Mouse (Mus musculus): ENCODE data around the gene Cand1. TPM values are rescaled to one million over a fixed set of nuclear protein-coding genes. Genes with fewer than 3 reads are reported as not detected.

Cand1 gene
- polyA plus RNA-seq, 1 experiment = 29.4 TPM

DNA sequence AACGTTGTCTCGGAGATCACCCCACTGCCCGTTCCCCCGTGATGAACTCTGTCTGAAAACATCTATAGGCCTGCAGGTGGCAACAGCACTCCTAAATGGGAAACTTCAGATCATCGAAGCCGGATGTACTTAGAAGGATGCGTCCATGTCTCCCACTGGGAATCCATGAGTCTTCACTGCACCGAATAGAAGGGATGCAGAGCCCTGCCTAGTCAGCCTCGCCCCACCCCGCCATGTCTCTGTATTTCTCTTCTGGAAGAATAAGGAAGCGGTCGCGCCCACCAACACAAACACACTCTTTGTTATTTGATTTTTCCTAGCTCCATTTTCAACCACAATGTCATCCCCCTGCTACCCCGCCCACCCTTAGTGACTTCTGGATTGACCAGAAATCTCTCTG is 4.3 kb upstream of the Cand1 start:
- TF ChIP-seq POLR2A (IDR thresholded peaks at IDR 0.05; ENCODE audit: borderline replicate concordance, extremely low read depth, low read depth, low read length) (no peak), CTCF (IDR thresholded peaks at IDR 0.05; ENCODE audit: insufficient read depth, low read length) (no peak)
- WGBS = 78% methylated on average over 14 of the region's 14 CpGs
- 0 out of 2 replicates have a peak, but pooled peaks cover 2% of the 10 kb centered on the region for H3K4me1 ChIP-seq (ENCODE audit: control insufficient read depth, insufficient read depth, low read length)
- H3K4me3 ChIP-seq (replicated peaks; ENCODE audit: extremely low read depth, low read depth, low read length) = no peak overlapping the region
- no peak for DNase-seq

DNA sequence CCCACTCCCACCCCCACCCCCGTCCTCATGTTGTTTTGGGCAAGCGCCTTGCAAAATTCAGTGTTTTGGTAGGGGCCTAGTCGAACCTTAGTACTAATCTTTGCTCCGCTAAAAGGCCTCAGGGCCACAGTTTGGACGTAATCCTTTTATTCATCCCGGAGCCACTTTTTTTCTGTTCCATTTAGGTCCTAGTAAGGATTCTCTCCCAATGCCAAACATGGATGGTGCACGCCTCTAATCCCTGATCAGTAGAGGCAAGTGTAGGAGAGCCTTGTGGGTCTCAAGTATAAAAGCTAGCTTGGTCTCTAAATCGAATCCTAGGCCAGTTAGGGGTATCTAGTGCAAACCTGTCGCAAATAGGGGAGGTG is 851 bp upstream of the Cand1 start:
- TF ChIP-seq CTCF (IDR thresholded peaks at IDR 0.05; ENCODE audit: insufficient read depth, low read length) = no peak
- no peak for TF ChIP-seq POLR2A (IDR thresholded peaks at IDR 0.05; ENCODE audit: borderline replicate concordance, extremely low read depth, low read depth, low read length)
- H3K4me3 ChIP-seq (replicated peaks; ENCODE audit: extremely low read depth, low read depth, low read length) = peak overlapping the region; percentile 56
- WGBS = 5% methylated on average over 9 of the region's 9 CpGs
- peaks cover 2% of the 10 kb centered on the region; the same call in 1 of the 2 replicates for H3K4me1 ChIP-seq (ENCODE audit: control insufficient read depth, insufficient read depth, low read length)
- DNase-seq = no peak

DNA sequence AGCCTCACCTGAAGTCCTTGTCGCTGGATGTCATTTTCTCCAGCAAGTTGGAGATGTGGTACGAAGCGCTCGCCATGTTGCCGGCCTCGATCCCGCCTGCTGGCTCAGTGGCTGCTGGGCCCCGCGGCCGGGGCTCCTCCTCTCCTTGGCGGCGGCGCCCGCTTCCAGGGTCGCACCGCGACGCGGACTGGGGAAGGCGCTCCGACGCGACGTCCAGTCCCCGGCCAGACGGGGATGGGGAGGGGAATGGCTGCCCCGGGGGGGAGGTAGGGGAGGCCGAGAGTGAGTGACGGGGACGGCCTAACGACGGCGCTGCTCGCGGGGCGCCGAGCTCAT is 254 bp downstream of the Cand1 start:
- H3K4me1 ChIP-seq (ENCODE audit: control insufficient read depth, insufficient read depth, low read length) = peaks cover 2% of the 10 kb centered on the region; the same call in 1 of the 2 replicates
- no peak for TF ChIP-seq CTCF (IDR thresholded peaks at IDR 0.05; ENCODE audit: insufficient read depth, low read length)
- no peak for TF ChIP-seq POLR2A (IDR thresholded peaks at IDR 0.05; ENCODE audit: borderline replicate concordance, extremely low read depth, low read depth, low read length)
- DNase-seq = no peak
- WGBS = under 1% methylated on average over 32 of the region's 37 CpGs
- peak overlapping the region; percentile 86 for H3K4me3 ChIP-seq (replicated peaks; ENCODE audit: extremely low read depth, low read depth, low read length)

DNA sequence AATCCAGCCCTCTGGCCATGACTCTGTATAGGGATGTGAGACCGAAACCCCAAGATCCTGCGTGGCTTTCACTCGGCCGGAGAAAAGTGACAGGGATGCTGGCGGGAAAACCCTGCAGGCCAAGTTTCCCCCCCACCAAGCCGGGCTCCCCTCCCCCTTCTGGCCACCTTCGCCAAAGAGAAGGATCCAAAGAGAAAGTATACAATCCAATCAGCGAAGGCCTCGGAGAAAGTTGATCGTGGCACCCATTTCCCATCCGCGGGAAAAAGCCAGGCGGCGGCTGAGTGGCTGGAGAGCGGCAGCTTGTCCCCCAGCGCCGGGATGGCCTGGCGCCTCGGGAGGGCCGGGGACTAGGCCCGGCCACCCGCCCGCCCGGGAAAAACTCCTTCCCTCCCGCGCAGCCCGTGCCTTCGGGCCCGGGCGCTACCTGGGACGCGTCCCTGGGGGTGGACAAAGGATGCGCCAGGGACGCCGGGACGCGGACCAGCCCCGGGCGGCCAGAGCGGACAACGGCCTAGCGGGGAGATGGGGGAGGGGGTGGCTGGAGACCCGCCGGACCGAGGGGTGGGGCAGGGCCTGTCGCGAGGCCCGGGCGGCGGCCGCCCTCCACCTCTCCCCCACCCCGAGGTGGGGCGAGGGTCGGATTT is 747 bp downstream of the Cand1 start:
- no peak for TF ChIP-seq POLR2A (IDR thresholded peaks at IDR 0.05; ENCODE audit: borderline replicate concordance, extremely low read depth, low read depth, low read length)
- H3K4me3 ChIP-seq (replicated peaks; ENCODE audit: extremely low read depth, low read depth, low read length) = peak overlapping the region; percentile 86
- H3K4me1 ChIP-seq (ENCODE audit: control insufficient read depth, insufficient read depth, low read length) = peaks cover 2% of the 10 kb centered on the region; the same call in 1 of the 2 replicates
- DNase-seq = peak; percentile 52
- WGBS = 0% methylated on average over 52 of the region's 54 CpGs

DNA sequence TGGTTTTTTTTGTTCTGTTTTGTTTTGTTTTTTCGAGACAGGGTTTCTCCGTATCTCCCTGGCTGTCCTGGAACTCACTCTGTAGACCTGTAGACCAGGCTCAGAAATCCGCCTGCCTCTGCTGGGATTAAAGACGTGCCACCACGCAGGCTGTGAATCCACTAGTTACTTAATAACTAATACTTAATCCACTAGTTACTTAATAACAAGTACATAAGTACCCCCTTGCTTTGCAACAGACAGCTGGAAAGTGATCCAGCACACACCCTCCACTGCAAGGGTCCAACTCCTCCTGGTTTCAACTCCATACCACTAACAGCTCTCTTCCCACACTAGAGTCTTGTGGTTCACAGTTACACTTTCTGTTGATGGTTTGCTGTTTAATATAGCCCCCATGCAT is 8.3 kb downstream of the Cand1 start:
- DNase-seq = no peak
- Histone ChIP-seq H3K4me3 (replicated peaks; ENCODE audit: extremely low read depth, low read depth, low read length) (no peak overlapping the region), H3K4me1 (ENCODE audit: control insufficient read depth, insufficient read depth, low read length) (peaks cover 8% of the 10 kb centered on the region)
- no peak for TF ChIP-seq CTCF (IDR thresholded peaks at IDR 0.05; ENCODE audit: insufficient read depth, low read length)
- TF ChIP-seq POLR2A (IDR thresholded peaks at IDR 0.05; ENCODE audit: borderline replicate concordance, extremely low read depth, low read depth, low read length) = no peak
- WGBS = 78% methylated on average over 5 of the region's 5 CpGs

- TF ChIP-seq POLR2A (IDR thresholded peaks at IDR 0.05; ENCODE audit: borderline replicate concordance, extremely low read depth, low read depth, low read length) (no peak), CTCF (IDR thresholded peaks at IDR 0.05; ENCODE audit: insufficient read depth, low read length) (no peak)
- Histone ChIP-seq H3K4me1 (ENCODE audit: control insufficient read depth, insufficient read depth, low read length) (peaks cover 8% of the 10 kb centered on the region), H3K4me3 (replicated peaks; ENCODE audit: extremely low read depth, low read depth, low read length) (no peak overlapping the region)
- DNase-seq = no peak
- 75% methylated on average over 4 of the region's 4 CpGs for WGBS
These were observed 9.2 kb downstream of the Cand1 start for GRCm38 (mm10) chr10:119230703-119231102.

DNA sequence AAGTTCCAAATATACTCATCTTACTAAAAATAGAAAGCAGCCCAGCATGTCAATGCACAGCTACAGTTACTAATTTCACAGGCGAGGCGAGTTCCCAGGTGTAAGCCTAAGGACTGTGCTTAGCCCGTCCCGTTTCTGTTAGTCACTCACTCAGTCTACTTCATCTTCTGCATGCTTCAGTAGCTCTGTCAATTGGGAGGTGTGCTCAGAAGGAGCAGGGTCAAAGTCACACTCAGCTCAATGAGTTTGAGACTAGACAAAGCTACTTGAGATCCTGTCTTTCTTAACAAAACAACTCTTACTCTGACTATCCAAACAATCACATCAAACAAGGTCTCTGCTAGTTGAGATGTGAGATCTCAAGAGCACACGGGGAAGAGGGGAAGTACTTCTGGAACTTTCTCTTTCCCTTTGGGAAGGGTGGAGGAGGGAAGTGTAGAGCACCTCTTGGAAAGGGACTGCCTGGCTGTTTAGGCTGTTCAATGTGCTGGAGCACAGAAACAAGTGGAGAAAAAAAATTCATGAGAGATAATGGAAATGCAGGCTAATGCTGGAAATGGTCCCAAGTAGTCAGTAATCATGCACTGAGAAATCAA is 9.7 kb downstream of the Cand1 start:
- Histone ChIP-seq H3K4me3 (replicated peaks; ENCODE audit: extremely low read depth, low read depth, low read length) (no peak overlapping the region), H3K4me1 (ENCODE audit: control insufficient read depth, insufficient read depth, low read length) (peaks cover 8% of the 10 kb centered on the region)
- no peak for DNase-seq
- 46% methylated on average over 5 of the region's 5 CpGs for WGBS
- TF ChIP-seq POLR2A (IDR thresholded peaks at IDR 0.05; ENCODE audit: borderline replicate concordance, extremely low read depth, low read depth, low read length) (no peak), CTCF (IDR thresholded peaks at IDR 0.05; ENCODE audit: insufficient read depth, low read length) (no peak)

GRCm38 (mm10) chr10:119223686-119224085 is 16.2 kb downstream of the Cand1 start:
- Histone ChIP-seq H3K4me3 (replicated peaks; ENCODE audit: extremely low read depth, low read depth, low read length) (no peak overlapping the region), H3K4me1 (ENCODE audit: control insufficient read depth, insufficient read depth, low read length) (peaks cover 4% of the 10 kb centered on the region; the same call in 1 of the 2 replicates)
- WGBS = 80% methylated on average over 4 of the region's 4 CpGs
- TF ChIP-seq POLR2A (IDR thresholded peaks at IDR 0.05; ENCODE audit: borderline replicate concordance, extremely low read depth, low read depth, low read length) (no peak), CTCF (IDR thresholded peaks at IDR 0.05; ENCODE audit: insufficient read depth, low read length) (no peak)
- DNase-seq = no peak

DNA sequence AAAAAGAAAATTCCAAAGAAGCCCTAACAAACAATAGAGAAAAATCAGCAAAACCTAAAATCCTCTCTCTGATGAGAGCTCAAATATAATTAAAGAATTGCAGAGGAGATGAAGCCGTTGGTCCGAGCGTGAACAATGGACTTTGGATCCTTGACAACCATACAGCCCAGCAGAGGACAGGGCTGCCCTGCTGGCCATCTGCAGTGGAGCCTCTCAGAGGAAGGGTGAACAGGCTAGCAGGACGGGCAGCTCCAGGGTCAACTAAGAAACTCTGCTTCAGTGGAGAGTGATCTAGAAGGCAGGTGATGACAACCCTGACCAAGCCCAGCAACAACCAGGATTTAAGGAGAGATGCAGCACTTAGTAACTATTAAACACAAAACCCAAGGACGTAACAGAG is 18.2 kb downstream of the Cand1 start:
- DNase-seq = no peak
- no peak for TF ChIP-seq CTCF (IDR thresholded peaks at IDR 0.05; ENCODE audit: insufficient read depth, low read length)
- no peak for TF ChIP-seq POLR2A (IDR thresholded peaks at IDR 0.05; ENCODE audit: borderline replicate concordance, extremely low read depth, low read depth, low read length)
- no peak overlapping the region for H3K4me3 ChIP-seq (replicated peaks; ENCODE audit: extremely low read depth, low read depth, low read length)
- peaks cover 4% of the 10 kb centered on the region; the same call in 1 of the 2 replicates for H3K4me1 ChIP-seq (ENCODE audit: control insufficient read depth, insufficient read depth, low read length)
- 52% methylated on average over 5 of the region's 5 CpGs for WGBS

GRCm38 (mm10) chr10:119219415-119219814 is 20.4 kb downstream of the Cand1 start:
- Histone ChIP-seq H3K4me3 (replicated peaks; ENCODE audit: extremely low read depth, low read depth, low read length) (no peak overlapping the region), H3K4me1 (ENCODE audit: control insufficient read depth, insufficient read depth, low read length) (peaks cover 4% of the 10 kb centered on the region; the same call in 1 of the 2 replicates)
- WGBS = 55% methylated on average over 11 of the region's 11 CpGs
- no peak for TF ChIP-seq CTCF (IDR thresholded peaks at IDR 0.05; ENCODE audit: insufficient read depth, low read length)
- no peak for TF ChIP-seq POLR2A (IDR thresholded peaks at IDR 0.05; ENCODE audit: borderline replicate concordance, extremely low read depth, low read depth, low read length)
- DNase-seq = no peak

Data from lung, adult 2 months (tissue).